Mouse (Mus musculus) kidney, adult 2 months (tissue): ENCODE results near the gene Mif. TPM values are rescaled to one million over a fixed set of nuclear protein-coding genes. Genes with fewer than 3 reads are reported as not detected.
"Not testable (repeated sequence)": the region's sequence is repeated elsewhere in the genome, so short reads cannot be mapped to it uniquely, and the experiment has no call there.

ENCODE experiments used
- DNase-seq: peaks from one replicate; pipeline ENCODE4 v3.0.0; 2021
- H3K27ac ChIP-seq: fragments of 200-500 bp; 2 replicates; pipeline ENCODE4 v1.5.1; 2012; ENCODE audit warnings: low read depth, low read length, control low read depth, inconsistent platforms; ENCODE audit not compliant: insufficient read depth
- H3K27me3 ChIP-seq: fragments of 200-500 bp; replicated peaks from 2 replicates; pipeline ENCODE4 v1.6.1; 2012; ENCODE audit warnings: mild to moderate bottlenecking, moderate library complexity, low read length, inconsistent platforms; ENCODE audit not compliant: control insufficient read depth, insufficient read depth
- H3K36me3 ChIP-seq: fragments of 200-500 bp; 2 replicates; pipeline ENCODE4 v1.6.1; 2012; ENCODE audit warnings: mild to moderate bottlenecking, moderate library complexity, low read length, inconsistent platforms; ENCODE audit not compliant: control insufficient read depth, insufficient read depth
- H3K4me1 ChIP-seq: fragments of 200-500 bp; 2 replicates; pipeline ENCODE4 v1.6.1; 2011; ENCODE audit warnings: low read length; ENCODE audit not compliant: control insufficient read depth, insufficient read depth
- H3K4me3 ChIP-seq: fragments of 200-500 bp; 2 replicates; pipeline ENCODE4 v1.5.1; 2011; ENCODE audit warnings: mild to moderate bottlenecking, low read depth, low read length, control low read depth; ENCODE audit not compliant: insufficient read depth
- CTCF ChIP-seq: fragments of 200-500 bp; conservative IDR thresholded peaks from 2 replicates; pipeline ENCODE4 v1.5.1; 2011; ENCODE audit warnings: low read depth, mild to moderate bottlenecking, control low read depth, low read length, moderate library complexity, mixed read lengths; ENCODE audit not compliant: insufficient read depth, insufficient read length
- POLR2A ChIP-seq: fragments of 200-500 bp; IDR thresholded peaks from one replicate; pipeline ENCODE4 v1.6.1; 2011; ENCODE audit warnings: low read depth, low read length, control low read depth
- WGBS: fragments of 180-500 bp; shearing (Covaris S2); methylation state at CpG from one replicate; pipeline ENCODE4 v1.1.7; 2018; 5-methylcytosine and 5-hydroxymethylcytosine counted together
- polyA plus RNA-seq: library from polyadenylated mRNA; depleted of rRNA; stranded (reverse); fragments of >200 nt; gene quantifications from 2 replicates; pipeline ENCODE4 v1.2.3, GENCODE M21; 2012

Gene Mif
- polyA plus RNA-seq, 1 experiment: 3,280 TPM

GRCm38 (mm10) chr10:75851076-75851475 is 9.0 kb downstream of the Mif start:
- Histone ChIP-seq H3K27ac (no peak overlapping the region), H3K4me3 (no peak overlapping the region), H3K4me1 (no peaks in the 10 kb centered on the region), H3K27me3 (no peaks in the 10 kb centered on the region), H3K36me3 (no peaks in the 10 kb centered on the region)
- no peak for TF ChIP-seq POLR2A
- no peak for TF ChIP-seq CTCF
- no peak for DNase-seq
- 13% methylated on average over 6 of the region's 6 CpGs for WGBS

GRCm38 (mm10) chr10:75848382-75848781 is 11.7 kb downstream of the Mif start:
- Histone ChIP-seq H3K27me3 (no peaks in the 10 kb centered on the region), H3K4me3 (no peak overlapping the region), H3K27ac (no peak overlapping the region), H3K4me1 (peaks cover 4% of the 10 kb centered on the region; the same call in 1 of the 2 replicates), H3K36me3 (no peaks in the 10 kb centered on the region)
- TF ChIP-seq CTCF (no peak), POLR2A (no peak)
- DNase-seq: no peak
- WGBS: 53% methylated on average over 3 of the region's 3 CpGs

GRCm38 (mm10) chr10:75845306-75845930 is 14.6 kb downstream of the Mif start:
- Histone ChIP-seq H3K4me3 (no peak overlapping the region), H3K27ac (no peak overlapping the region), H3K4me1 (peaks cover 4% of the 10 kb centered on the region; the same call in 1 of the 2 replicates), H3K27me3 (no peaks in the 10 kb centered on the region), H3K36me3 (no peaks in the 10 kb centered on the region)
- TF ChIP-seq POLR2A (no peak), CTCF (no peak)
- WGBS: 78% methylated on average over 6 of the region's 6 CpGs
- DNase-seq: no peak

- H3K27me3 ChIP-seq: no peaks in the 10 kb centered on the region
- H3K4me3 ChIP-seq: no peak overlapping the region
- H3K27ac ChIP-seq: no peak overlapping the region
- peak; percentile 46 for DNase-seq
- H3K4me1 ChIP-seq: peaks cover 4% of the 10 kb centered on the region; the same call in 1 of the 2 replicates
- no peaks in the 10 kb centered on the region for H3K36me3 ChIP-seq
- TF ChIP-seq CTCF: no peak
- no peak for TF ChIP-seq POLR2A
- WGBS: 42% methylated on average over 1 of the region's 1 CpGs
These were observed 15.2 kb downstream of the Mif start for GRCm38 (mm10) chr10:75844800-75845199.

- DNase-seq: peak; percentile 33
- H3K36me3 ChIP-seq, H3K4me1 ChIP-seq, H3K4me3 ChIP-seq, H3K27me3 ChIP-seq, H3K27ac ChIP-seq: not testable (repeated sequence)
- 67% methylated on average over 6 of the region's 6 CpGs for WGBS
These were observed 16.1 kb downstream of the Mif start for GRCm38 (mm10) chr10:75843898-75844297.

GRCm38 (mm10) chr10:75839092-75839491 is 20.9 kb downstream of the Mif start:
- Histone ChIP-seq H3K27ac (no peak overlapping the region), H3K36me3 (no peaks in the 10 kb centered on the region), H3K4me1 (peaks cover 8% of the 10 kb centered on the region; the same call in 1 of the 2 replicates), H3K27me3 (no peaks in the 10 kb centered on the region), H3K4me3 (no peak overlapping the region)
- DNase-seq: no peak
- TF ChIP-seq POLR2A (no peak), CTCF (no peak)
- 92% methylated on average over 10 of the region's 10 CpGs for WGBS

GRCm38 (mm10) chr10:75837248-75837759 is 22.7 kb downstream of the Mif start, which contains the start of gene Gstt2:
TSS of gene Gstt2 (minus strand) at chr10:75837424.
- Histone ChIP-seq H3K4me1 (peaks cover 8% of the 10 kb centered on the region; the same call in 1 of the 2 replicates), H3K27ac (peak within 1 kb of the TSS; percentile 85), H3K36me3 (no peaks in the 10 kb centered on the region), H3K27me3 (no peaks in the 10 kb centered on the region), H3K4me3 (peak within 1 kb of the TSS; percentile 69)
- peak; percentile 98 for DNase-seq
- WGBS: under 1% methylated on average over 21 of the region's 21 CpGs
- TF ChIP-seq CTCF (no peak), POLR2A (peak; percentile 36)
